23 mouse cellular contexts compared by ENCODE assay signal in the genomic region with DNA sequence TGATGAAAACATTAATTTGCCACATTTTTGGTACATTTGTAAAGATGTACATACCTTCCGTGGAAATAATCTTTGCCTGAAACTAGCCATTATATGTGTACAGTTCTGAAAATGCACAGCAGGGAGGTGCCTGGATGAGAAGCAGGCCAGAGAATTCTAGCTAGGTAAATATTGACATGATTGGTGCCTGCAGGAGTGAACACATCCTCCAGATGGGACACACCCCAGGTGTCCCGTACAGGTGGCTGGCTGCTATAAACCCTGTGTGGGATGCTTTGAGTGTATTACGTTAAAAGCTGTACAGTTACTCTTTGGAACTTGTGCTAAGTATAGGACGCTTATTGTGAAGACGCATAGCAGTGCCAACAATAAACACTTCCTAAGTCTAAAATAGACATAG.
"Had no signal": no experiment of that assay in that cellular context is flagged by ENCODE, and none has a peak within 500 bp of the region (broad histone marks: within the 10 kb centered on the region; RNA-seq: fewer than 3 reads in every experiment).

No protein-coding gene starts in this region.

- H3K27ac ChIP-seq: heart, adult 2 months; heart, embryonic 13.5 days; heart, embryonic 15.5 days; hindbrain, embryonic 13.5 days; hindbrain, embryonic 15.5 days; hindbrain, postnatal 0 days; kidney, embryonic 15.5 days; limb, embryonic 13.5 days; limb, embryonic 15.5 days; liver, embryonic 12.5 days; liver, embryonic 14.5 days had no signal

- H3K4me3 ChIP-seq: heart, adult 2 months; heart, embryonic 13.5 days; heart, embryonic 15.5 days; hindbrain, embryonic 13.5 days; hindbrain, embryonic 15.5 days; kidney, embryonic 15.5 days; limb, embryonic 13.5 days; limb, embryonic 15.5 days; liver, embryonic 12.5 days had no signal

- H3K36me3 ChIP-seq: heart, embryonic 13.5 days; heart, embryonic 15.5 days; hindbrain, embryonic 13.5 days; hindbrain, embryonic 15.5 days; kidney, embryonic 15.5 days; limb, embryonic 13.5 days; limb, embryonic 15.5 days; liver, embryonic 12.5 days had no signal

- ATAC-seq: hindbrain, postnatal 0 days; liver, embryonic 12.5 days had no signal

- H3K4me2 ChIP-seq: heart, embryonic 11.5 days; heart, embryonic 13.5 days; heart, embryonic 15.5 days; hindbrain, embryonic 13.5 days; hindbrain, embryonic 15.5 days; kidney, embryonic 15.5 days; limb, embryonic 13.5 days; limb, embryonic 15.5 days; liver, embryonic 12.5 days had no signal

- DNase-seq: gastrocnemius, postnatal 14 days; gastrocnemius, postnatal 36 days; heart, adult 2 months; heart, postnatal 14 days; heart, postnatal 36 days; kidney, adult 18-20 months; kidney, adult 9 months; kidney, postnatal 10 days; kidney, postnatal 25 days; layer of hippocampus, adult 9-11 months; layer of hippocampus, postnatal 36 days; left cerebral cortex, postnatal 4 days had no signal

- H3K27me3 ChIP-seq: heart, embryonic 13.5 days; heart, embryonic 15.5 days; hindbrain, embryonic 13.5 days; hindbrain, embryonic 15.5 days; kidney, embryonic 15.5 days; limb, embryonic 13.5 days; limb, embryonic 15.5 days; liver, embryonic 12.5 days had no signal

- H3K9ac ChIP-seq: heart, embryonic 13.5 days; heart, embryonic 15.5 days; hindbrain, embryonic 13.5 days; hindbrain, embryonic 15.5 days; kidney, embryonic 15.5 days; limb, embryonic 13.5 days; limb, embryonic 15.5 days; liver, embryonic 12.5 days; liver, embryonic 14.5 days had no signal

- H3K4me1 ChIP-seq: heart, embryonic 13.5 days; hindbrain, embryonic 13.5 days; hindbrain, embryonic 15.5 days; kidney, embryonic 15.5 days; limb, embryonic 15.5 days; liver, embryonic 12.5 days had no signal

- H3K9me3 ChIP-seq: heart, embryonic 15.5 days; hindbrain, embryonic 13.5 days; hindbrain, embryonic 15.5 days; kidney, embryonic 15.5 days; limb, embryonic 13.5 days; limb, embryonic 15.5 days; liver, embryonic 12.5 days had no signal
